Mouse (Mus musculus): ENCODE data around the gene Slc22a1.

Slc22a1 gene

GRCm38 (mm10) chr17:12675646-12676045 lies at the start of gene Slc22a1:
Slc22a1 (minus strand) TSS chr17:12675829.
- no peak for DNase-seq (ENCODE audit: low read depth, low spot score)

- no peak for DNase-seq (ENCODE audit: low read depth, low spot score)
Measured at GRCm38 (mm10) chr17:12724767-12725744, 49.4 kb upstream of the Slc22a1 start.

- no peak for DNase-seq (ENCODE audit: low read depth, low spot score)
Measured at GRCm38 (mm10) chr17:12723986-12724766, 48.5 kb upstream of the Slc22a1 start.

DNA sequence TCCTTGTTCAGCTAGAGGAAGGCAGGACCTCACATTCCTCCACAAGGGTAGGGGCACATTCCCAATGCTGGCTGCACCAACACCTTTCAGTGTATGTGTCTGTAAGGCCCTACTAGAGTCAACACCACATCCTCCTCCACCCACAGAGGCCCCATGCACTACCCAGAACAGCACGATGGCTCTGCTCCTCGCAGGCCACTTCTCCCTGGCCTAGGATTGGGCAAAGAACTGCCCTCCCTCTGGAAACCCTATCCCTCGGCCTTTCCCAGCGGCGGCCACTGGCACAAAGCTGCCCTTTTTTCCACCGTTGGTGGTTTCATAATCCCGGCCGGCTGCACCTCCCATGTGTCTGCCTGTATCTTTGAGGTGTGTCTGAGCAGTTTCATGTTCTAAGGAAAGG lies 47.0 kb upstream of the Slc22a1 start:
- DNase-seq (ENCODE audit: low read depth, low spot score), result no peak

GRCm38 (mm10) chr17:12721118-12721886 lies 45.7 kb upstream of the Slc22a1 start:
- DNase-seq (ENCODE audit: low read depth, low spot score), result no peak

- DNase-seq (ENCODE audit: low read depth, low spot score), result no peak
Measured at GRCm38 (mm10) chr17:12718251-12718650, 42.6 kb upstream of the Slc22a1 start.

- no peak for DNase-seq (ENCODE audit: low read depth, low spot score)
Measured at GRCm38 (mm10) chr17:12717445-12717844, 41.8 kb upstream of the Slc22a1 start.

DNA sequence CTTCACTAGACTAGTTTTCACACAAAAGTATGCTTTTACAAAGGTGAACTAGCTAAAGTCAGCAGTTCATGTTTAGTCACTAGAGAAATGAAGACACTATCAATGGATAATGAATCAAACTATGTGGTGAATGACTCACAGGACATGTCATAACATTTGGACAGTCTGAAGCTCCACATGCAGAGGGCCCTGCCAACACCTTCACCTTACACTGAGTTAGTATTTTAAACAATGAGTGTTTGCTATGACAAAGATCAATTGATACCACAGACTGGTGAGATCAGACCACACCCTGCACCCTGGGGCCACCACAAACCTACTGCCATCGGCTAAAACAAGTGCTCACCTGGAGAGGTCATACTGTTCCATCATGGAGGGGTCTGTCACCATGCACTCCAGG lies 39.4 kb upstream of the Slc22a1 start:
- DNase-seq (ENCODE audit: low read depth, low spot score), result no peak

- no peak for DNase-seq (ENCODE audit: low read depth, low spot score)
Measured at GRCm38 (mm10) chr17:12714080-12714561, 38.5 kb upstream of the Slc22a1 start.

- no peak for DNase-seq (ENCODE audit: low read depth, low spot score)
Measured at GRCm38 (mm10) chr17:12712993-12713392, 37.4 kb upstream of the Slc22a1 start.

DNA sequence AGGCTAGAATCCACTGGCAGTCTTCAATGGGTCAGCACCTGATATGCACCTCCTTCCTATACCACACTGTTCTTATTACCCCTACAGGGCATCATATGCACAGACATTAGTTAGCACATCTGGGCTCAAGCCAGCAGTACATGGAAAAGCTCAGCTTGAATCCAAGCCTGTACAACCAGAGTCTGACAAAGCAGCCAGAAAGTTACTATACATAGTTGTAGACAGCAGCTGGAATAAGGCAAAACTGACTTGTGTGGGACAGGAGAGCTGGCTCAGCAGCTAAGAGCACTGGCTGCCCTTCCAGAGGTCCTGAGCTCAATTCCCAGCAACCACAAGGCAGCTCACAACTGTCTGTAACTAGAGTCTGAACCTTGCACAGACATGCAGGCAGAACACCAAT lies 36.6 kb upstream of the Slc22a1 start:
- no peak for DNase-seq (ENCODE audit: low read depth, low spot score)

GRCm38 (mm10) chr17:12710976-12711375 lies 35.3 kb upstream of the Slc22a1 start:
- no peak for DNase-seq (ENCODE audit: low read depth, low spot score)

GRCm38 (mm10) chr17:12710050-12710780 lies 34.6 kb upstream of the Slc22a1 start:
- DNase-seq (ENCODE audit: low read depth, low spot score), result no peak

DNA sequence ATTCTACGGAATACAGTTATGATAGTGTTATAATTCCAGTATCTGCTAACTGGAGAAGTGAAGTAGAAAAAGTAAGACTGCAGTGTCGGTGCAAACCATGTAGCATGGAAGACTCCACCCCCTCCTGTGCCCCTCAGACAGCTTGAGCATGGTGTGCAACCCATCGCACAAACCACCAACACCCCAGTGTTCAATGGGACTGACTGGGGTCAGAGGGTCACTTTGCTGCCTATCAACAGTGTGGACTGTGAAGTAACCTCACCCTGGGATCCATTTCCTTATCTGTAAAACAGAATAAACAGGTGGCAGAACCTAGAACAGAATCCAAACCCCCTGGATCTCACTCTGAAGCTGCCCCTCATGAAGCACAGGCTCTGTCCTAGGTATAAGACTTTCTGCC lies 32.8 kb upstream of the Slc22a1 start:
- DNase-seq (ENCODE audit: low read depth, low spot score), result no peak

- DNase-seq (ENCODE audit: low read depth, low spot score), result no peak
Measured at GRCm38 (mm10) chr17:12706590-12707049, 31.0 kb upstream of the Slc22a1 start.

- DNase-seq (ENCODE audit: low read depth, low spot score), result no peak
Measured at GRCm38 (mm10) chr17:12702901-12703300, 27.3 kb upstream of the Slc22a1 start.

- no peak for DNase-seq (ENCODE audit: low read depth, low spot score)
Measured at GRCm38 (mm10) chr17:12700373-12700772, 24.7 kb upstream of the Slc22a1 start.

GRCm38 (mm10) chr17:12691899-12692298 lies 16.3 kb upstream of the Slc22a1 start:
- no peak for DNase-seq (ENCODE audit: low read depth, low spot score)

- peak; percentile 32 for DNase-seq (ENCODE audit: low read depth, low spot score)
Measured at GRCm38 (mm10) chr17:12689537-12689936, 13.9 kb upstream of the Slc22a1 start.

- DNase-seq (ENCODE audit: low read depth, low spot score), result no peak
Measured at GRCm38 (mm10) chr17:12688427-12689110, 12.9 kb upstream of the Slc22a1 start.
